Mouse (Mus musculus) limb, embryonic 12.5 days (tissue): ENCODE measurements around the gene Tph2. TPM values are rescaled to one million over a fixed set of nuclear protein-coding genes. Genes with fewer than 3 reads are reported as not detected.

Source experiments
- ATAC-seq: fragments of 200-750 bp; cut with Nextera tagmentation; 2 replicates; pipeline ENCODE4 v1.8.0; 2017; ENCODE audit warnings: low read depth, moderate TSS enrichment; ENCODE audit not compliant: insufficient number of reproducible peaks, insufficient read depth, low FRiP score, low TSS enrichment
- H3K27ac ChIP-seq: fragments of 300-500 bp; sonication (generic); 2 replicates; pipeline ENCODE4 v1.5.1; 2016; ENCODE audit warnings: mild to moderate bottlenecking, moderate library complexity
- H3K27me3 ChIP-seq: fragments of 300-500 bp; sonication (generic); 2 replicates; pipeline ENCODE4 v1.6.1; 2016; ENCODE audit warnings: mild to moderate bottlenecking, moderate library complexity
- H3K36me3 ChIP-seq: fragments of 300-500 bp; sonication (generic); 2 replicates; pipeline ENCODE4 v1.6.1; 2016; ENCODE audit warnings: mild to moderate bottlenecking, moderate library complexity
- H3K4me1 ChIP-seq: fragments of 300-500 bp; sonication (generic); replicated peaks from 2 replicates; pipeline ENCODE4 v1.6.1; 2016
- H3K4me2 ChIP-seq: fragments of 300-500 bp; sonication (generic); 2 replicates; pipeline ENCODE4 v1.6.1; 2016; ENCODE audit warnings: mild to moderate bottlenecking, moderate library complexity
- H3K4me3 ChIP-seq: fragments of 300-500 bp; sonication (generic); replicated peaks from 2 replicates; pipeline ENCODE4 v1.5.1; 2016; ENCODE audit warnings: mild to moderate bottlenecking
- H3K9ac ChIP-seq: fragments of 300-500 bp; sonication (generic); replicated peaks from 2 replicates; pipeline ENCODE4 v1.6.1; 2016; ENCODE audit warnings: mild to moderate bottlenecking, moderate library complexity
- H3K9me3 ChIP-seq: fragments of 300-500 bp; sonication (generic); 2 replicates; pipeline ENCODE4 v1.6.1; 2016; ENCODE audit warnings: mild to moderate bottlenecking, moderate library complexity
- WGBS: fragments of 180-500 bp; shearing (Covaris S2); methylation state at CpG from one replicate; pipeline ENCODE4 v1.1.7; 2016; 5-methylcytosine and 5-hydroxymethylcytosine counted together
- polyA plus RNA-seq: library from polyadenylated mRNA; unstranded; fragments of >200 nt; fragmentation: Nextera tagmentation; extraction: Ambion mirVana; gene quantifications from 2 replicates; pipeline ENCODE4 v1.2.1, GENCODE M21; 2016

Tph2 gene
- polyA plus RNA-seq, 1 experiment from 2014 or later = not detected

DNA sequence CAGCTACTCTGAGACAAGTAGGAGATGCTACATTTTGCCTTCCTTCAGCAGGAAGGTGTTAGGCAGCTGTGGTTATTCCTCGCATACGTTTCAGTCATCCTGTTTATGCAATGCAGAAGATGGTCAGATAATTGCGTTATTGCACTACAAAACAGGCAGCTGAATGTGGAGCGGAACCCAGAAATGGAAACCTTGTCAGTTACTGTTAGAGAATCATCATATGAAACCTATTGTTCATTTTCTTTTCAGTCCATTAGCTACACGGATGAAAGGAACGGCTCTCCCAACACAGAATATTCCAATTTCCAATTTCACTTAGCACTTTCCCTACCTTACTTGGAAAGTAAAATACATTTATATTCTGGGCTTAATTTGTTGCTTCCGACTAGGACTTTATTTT, 120.9 kb downstream of the Tph2 start:
- no peaks in the 10 kb centered on the region for H3K27me3 ChIP-seq
- 91% methylated on average over 7 of the region's 7 CpGs for WGBS
- no peak for ATAC-seq
- no peak overlapping the region for H3K27ac ChIP-seq
- no peaks in the 10 kb centered on the region for H3K36me3 ChIP-seq
- H3K4me3 ChIP-seq = no peak overlapping the region
- H3K9ac ChIP-seq = no peak overlapping the region
- H3K4me1 ChIP-seq = no peaks in the 10 kb centered on the region
- H3K4me2 ChIP-seq = no peak overlapping the region
- no peaks in the 10 kb centered on the region; the same call in 1 of the 2 replicates for H3K9me3 ChIP-seq

DNA sequence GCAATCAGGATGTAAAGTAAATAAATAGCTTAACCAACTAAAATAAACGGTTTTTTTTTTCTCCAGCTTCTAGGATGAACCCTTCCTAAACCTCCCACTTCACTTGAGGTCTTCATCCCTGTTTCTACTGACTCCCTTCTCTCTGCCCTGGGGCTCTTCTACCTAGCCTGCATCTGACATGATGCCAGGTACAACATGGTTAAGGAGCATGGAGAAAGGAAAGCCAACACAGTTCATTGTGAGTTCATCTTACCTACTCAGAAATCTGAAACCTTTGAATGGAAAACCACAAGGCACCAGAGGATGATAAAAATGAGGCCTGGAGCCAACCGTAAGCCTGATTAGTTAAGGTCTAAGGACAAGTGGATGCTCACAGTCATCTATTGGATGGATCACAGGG, 123.3 kb downstream of the Tph2 start:
- no peak overlapping the region for H3K4me2 ChIP-seq
- no peak overlapping the region for H3K27ac ChIP-seq
- no peak for ATAC-seq
- no peaks in the 10 kb centered on the region; the same call in 1 of the 2 replicates for H3K9me3 ChIP-seq
- H3K9ac ChIP-seq = no peak overlapping the region
- WGBS = 61% methylated on average over 2 of the region's 2 CpGs
- H3K27me3 ChIP-seq = no peaks in the 10 kb centered on the region
- H3K4me1 ChIP-seq = no peaks in the 10 kb centered on the region
- H3K36me3 ChIP-seq = no peaks in the 10 kb centered on the region
- no peak overlapping the region for H3K4me3 ChIP-seq

DNA sequence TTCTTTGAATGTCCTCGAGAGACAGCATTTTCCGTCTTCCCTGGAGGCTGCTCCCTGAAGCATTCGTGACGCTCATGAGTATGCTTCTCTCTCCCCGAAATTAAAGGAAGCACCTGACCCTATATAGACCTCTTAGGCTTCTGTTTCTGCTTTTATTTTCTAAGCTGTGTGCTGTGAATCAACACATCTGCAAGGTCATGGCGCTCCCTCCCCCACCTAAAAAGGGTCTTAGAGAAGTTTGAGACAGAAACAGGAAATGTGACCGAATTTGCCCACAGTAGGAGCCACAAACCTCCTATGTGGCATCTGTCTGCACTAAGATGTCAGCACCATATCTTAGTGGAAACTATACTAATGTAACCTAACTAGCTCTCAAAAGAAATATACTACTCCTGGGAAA, 124.1 kb downstream of the Tph2 start:
- Histone ChIP-seq H3K27me3 (no peaks in the 10 kb centered on the region), H3K4me2 (no peak overlapping the region), H3K4me1 (no peaks in the 10 kb centered on the region), H3K4me3 (no peak overlapping the region), H3K27ac (no peak overlapping the region), H3K9ac (no peak overlapping the region), H3K9me3 (no peaks in the 10 kb centered on the region; the same call in 1 of the 2 replicates), H3K36me3 (no peaks in the 10 kb centered on the region)
- 85% methylated on average over 7 of the region's 7 CpGs for WGBS
- ATAC-seq = no peak

DNA sequence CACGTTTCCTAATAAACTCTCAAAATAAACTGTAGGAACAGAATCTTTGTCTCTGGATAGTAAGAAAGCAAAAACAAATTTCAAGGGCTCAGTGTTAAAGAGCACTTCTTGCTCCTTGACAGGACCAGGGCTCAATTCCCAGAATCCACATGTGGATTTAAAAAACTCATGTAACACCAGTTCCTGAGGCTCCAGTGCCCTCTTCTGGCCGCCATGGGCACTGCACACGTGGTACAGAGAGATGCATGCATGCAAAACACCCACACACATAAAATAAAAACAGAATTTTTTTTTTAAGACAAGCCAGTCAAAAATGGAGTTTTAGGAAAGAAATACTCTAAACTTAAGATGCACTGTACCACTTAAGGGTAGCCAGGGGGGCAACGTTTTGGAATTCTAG, 133.2 kb downstream of the Tph2 start:
- H3K4me2 ChIP-seq = no peak overlapping the region
- H3K9me3 ChIP-seq = no peaks in the 10 kb centered on the region; the same call in 1 of the 2 replicates
- no peak overlapping the region for H3K27ac ChIP-seq
- H3K36me3 ChIP-seq = no peaks in the 10 kb centered on the region
- H3K4me1 ChIP-seq = no peaks in the 10 kb centered on the region
- ATAC-seq = no peak
- H3K27me3 ChIP-seq = no peaks in the 10 kb centered on the region
- H3K9ac ChIP-seq = no peak overlapping the region
- WGBS = 54% methylated on average over 4 of the region's 4 CpGs
- H3K4me3 ChIP-seq = no peak overlapping the region

DNA sequence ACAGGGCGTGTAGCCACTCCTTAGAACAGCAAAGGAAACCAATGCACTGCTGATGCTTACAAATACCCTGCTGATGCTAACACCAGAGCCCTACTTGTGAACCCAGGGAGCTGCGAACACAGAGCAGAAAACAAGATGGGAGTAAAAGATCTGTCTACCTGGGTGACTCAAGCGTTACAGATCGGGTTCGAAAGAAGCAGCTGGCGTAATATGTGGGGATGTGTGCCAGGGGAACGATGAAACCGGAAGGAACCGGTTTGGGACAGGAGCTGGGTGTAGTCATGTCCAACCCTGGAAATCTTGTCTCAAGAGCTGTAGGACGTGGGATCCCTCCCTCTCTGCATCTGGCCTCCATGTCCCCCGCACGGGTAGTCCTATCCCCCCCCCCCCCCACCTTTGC, 134.1 kb downstream of the Tph2 start:
- no peak overlapping the region for H3K27ac ChIP-seq
- no peak overlapping the region for H3K4me2 ChIP-seq
- 90% methylated on average over 10 of the region's 12 CpGs for WGBS
- no peak overlapping the region for H3K9ac ChIP-seq
- no peak overlapping the region for H3K4me3 ChIP-seq
- no peaks in the 10 kb centered on the region for H3K27me3 ChIP-seq
- no peaks in the 10 kb centered on the region; the same call in 1 of the 2 replicates for H3K9me3 ChIP-seq
- no peaks in the 10 kb centered on the region for H3K4me1 ChIP-seq
- H3K36me3 ChIP-seq = no peaks in the 10 kb centered on the region
- ATAC-seq = no peak

DNA sequence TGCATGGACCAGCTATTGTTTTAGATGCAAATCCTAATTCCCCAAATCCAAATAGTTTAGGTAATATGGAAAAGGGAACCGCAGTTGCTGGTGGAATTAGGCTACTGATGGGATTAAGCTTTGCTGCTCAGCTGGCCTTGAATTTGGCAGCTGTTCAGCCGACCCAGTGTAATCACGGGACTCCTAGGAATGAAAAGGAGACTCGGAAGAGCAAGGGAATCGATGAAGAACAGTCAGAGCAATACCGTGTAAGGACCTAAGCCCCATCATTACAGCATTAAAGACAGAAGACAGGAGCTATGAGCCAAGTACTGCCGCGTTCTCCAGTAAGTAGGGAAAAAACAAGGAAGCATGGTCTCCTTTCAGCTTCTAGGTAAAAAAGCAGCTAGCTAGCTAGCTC, 134.6 kb downstream of the Tph2 start:
- Histone ChIP-seq H3K9me3 (no peaks in the 10 kb centered on the region; the same call in 1 of the 2 replicates), H3K27me3 (no peaks in the 10 kb centered on the region), H3K4me1 (no peaks in the 10 kb centered on the region), H3K4me2 (no peak overlapping the region), H3K36me3 (no peaks in the 10 kb centered on the region), H3K9ac (no peak overlapping the region), H3K4me3 (no peak overlapping the region), H3K27ac (no peak overlapping the region)
- WGBS = 71% methylated on average over 8 of the region's 8 CpGs
- no peak for ATAC-seq

DNA sequence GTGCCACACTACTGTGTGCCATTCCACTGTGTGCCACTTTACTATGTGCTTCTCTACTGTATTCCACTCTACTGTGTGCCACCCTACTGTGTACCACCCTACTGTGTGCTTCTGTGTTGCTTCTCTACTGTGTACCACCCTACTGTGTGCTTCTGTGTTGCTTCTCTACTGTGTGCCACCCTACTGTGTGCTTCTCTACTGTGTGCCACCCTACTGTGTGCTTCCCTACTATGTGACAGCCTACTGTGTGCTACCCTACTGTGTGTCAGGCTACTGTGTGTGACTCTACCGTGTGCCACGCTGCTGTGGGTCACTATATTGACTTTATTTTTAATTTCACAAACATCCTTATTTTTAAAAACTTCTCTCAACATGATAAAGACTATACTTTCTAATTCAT, 136.3 kb downstream of the Tph2 start:
- Histone ChIP-seq H3K4me1 (no peaks in the 10 kb centered on the region), H3K4me2 (no peak overlapping the region), H3K27ac (no peak overlapping the region), H3K36me3 (no peaks in the 10 kb centered on the region), H3K9me3 (no peaks in the 10 kb centered on the region; the same call in 1 of the 2 replicates), H3K27me3 (no peaks in the 10 kb centered on the region), H3K4me3 (no peak overlapping the region), H3K9ac (no peak overlapping the region)
- 95% methylated on average over 2 of the region's 2 CpGs for WGBS
- ATAC-seq = no peak

DNA sequence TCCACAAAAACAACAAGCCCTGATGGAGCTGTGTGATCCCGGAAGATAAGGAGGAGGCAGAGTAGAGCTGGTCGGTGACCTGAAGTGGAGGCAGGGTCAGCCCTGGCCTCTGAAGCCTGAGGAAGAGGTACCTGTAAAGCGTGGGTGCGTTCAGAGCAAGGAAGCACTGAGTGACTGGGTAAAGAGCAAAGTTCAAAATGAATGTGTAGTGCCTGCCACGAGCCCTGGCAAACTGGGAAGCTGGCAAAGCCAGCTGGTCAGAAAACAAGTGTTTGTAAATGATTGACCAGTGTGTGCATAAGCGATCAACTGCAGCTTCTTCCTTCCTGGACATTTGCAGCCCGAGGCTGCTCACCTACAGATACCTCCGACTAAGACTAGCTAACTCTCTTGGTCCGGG, 149.1 kb downstream of the Tph2 start:
- WGBS = 93% methylated on average over 9 of the region's 9 CpGs
- no peak for ATAC-seq

More for the DNA sequence above, 149.1 kb downstream of the Tph2 start:
- Histone ChIP-seq H3K9me3 (no peaks in the 10 kb centered on the region), H3K36me3 (no peaks in the 10 kb centered on the region), H3K9ac (no peak overlapping the region), H3K27ac (no peak overlapping the region), H3K27me3 (no peaks in the 10 kb centered on the region), H3K4me1 (no peaks in the 10 kb centered on the region), H3K4me3 (no peak overlapping the region), H3K4me2 (no peak overlapping the region)

Other genes with a start within 250 kb of the Tph2 start
- 60.8 and 61.6 TPM in 2 replicates for gene Tbc1d15, start 66.4 kb upstream of the Tph2 start, polyA plus RNA-seq
- 3.4 and 5.3 TPM in 2 replicates for gene Rab21, start 130.6 kb upstream of the Tph2 start, polyA plus RNA-seq
- 24.7 and 26.4 TPM in 2 replicates for gene Tmem19, start 177.5 kb upstream of the Tph2 start, polyA plus RNA-seq
- gene Thap2, start 199.4 kb upstream of the Tph2 start, polyA plus RNA-seq = 24.5 and 30.1 TPM in 2 replicates
- gene Zfc3h1, start 199.9 kb upstream of the Tph2 start, polyA plus RNA-seq = 28.1 and 28.7 TPM in 2 replicates